ENCODE assay signal across 9 mouse cellular contexts in genomic region chr3:142620956-142621562, GRCm38 (mm10). TPM values are rescaled to one million over a fixed set of nuclear protein-coding genes. Genes with fewer than 3 reads are reported as not detected.
DNase-seq lines count a peak whose midpoint lies in the region; ATAC-seq and TF ChIP-seq lines count a peak whose summit lies in the region.
"Had no signal": no experiment of that assay in that cellular context is flagged by ENCODE, and none has a peak within 500 bp of the region (broad histone marks: within the 10 kb centered on the region; RNA-seq: fewer than 3 reads in every experiment).

No protein-coding gene starts in this region.

- no peaks in the 10 kb centered on the region for H3K9me3 ChIP-seq in limb, embryonic 13.5 days
- no peaks in the 10 kb centered on the region for H3K9me3 ChIP-seq in limb, embryonic 10.5 days (replicated peaks)
- H3K9me3 ChIP-seq in liver, embryonic 12.5 days (replicated peaks) = no peaks in the 10 kb centered on the region
- no peaks in the 10 kb centered on the region for H3K9me3 ChIP-seq in stomach, embryonic 14.5 days (ENCODE audit: control insufficient read depth, low read depth, low read length)
- H3K9me3 ChIP-seq: embryonic facial prominence, embryonic 13.5 days had no signal

- no peak for ATAC-seq in limb, embryonic 13.5 days (ENCODE audit: low FRiP score, low read depth)
- no peak for ATAC-seq in liver, embryonic 12.5 days
- no peak for ATAC-seq in stomach, embryonic 14.5 days (ENCODE audit: insufficient number of reproducible peaks, insufficient read depth, low FRiP score, low read depth)

- no peaks in the 10 kb centered on the region for H3K4me1 ChIP-seq in limb, embryonic 13.5 days
- no peaks in the 10 kb centered on the region for H3K4me1 ChIP-seq in limb, embryonic 10.5 days
- peaks cover 1% of the 10 kb centered on the region for H3K4me1 ChIP-seq in bone marrow, adult 2 months (ENCODE audit: control insufficient read depth, insufficient read depth, low read length)
- H3K4me1 ChIP-seq in liver, embryonic 12.5 days = peaks cover 6% of the 10 kb centered on the region; the same call in 1 of the 2 replicates
- no peaks in the 10 kb centered on the region for H3K4me1 ChIP-seq in stomach, embryonic 14.5 days (ENCODE audit: control insufficient read depth, insufficient read depth, low read length)
- H3K4me1 ChIP-seq: embryonic facial prominence, embryonic 13.5 days had no signal

- H3K36me3 ChIP-seq in limb, embryonic 13.5 days = no peaks in the 10 kb centered on the region
- no peaks in the 10 kb centered on the region for H3K36me3 ChIP-seq in limb, embryonic 10.5 days
- H3K36me3 ChIP-seq in liver, embryonic 12.5 days = no peaks in the 10 kb centered on the region
- H3K36me3 ChIP-seq in stomach, embryonic 14.5 days (ENCODE audit: control insufficient read depth, insufficient read depth, low read length) = no peaks in the 10 kb centered on the region
- H3K36me3 ChIP-seq: embryonic facial prominence, embryonic 13.5 days had no signal

- no peak overlapping the region for H3K4me3 ChIP-seq in limb, embryonic 13.5 days
- no peak overlapping the region for H3K4me3 ChIP-seq in limb, embryonic 10.5 days
- H3K4me3 ChIP-seq in bone marrow, adult 2 months (replicated peaks; ENCODE audit: control insufficient read depth, low read depth, low read length) = peak overlapping the region; percentile 66
- H3K4me3 ChIP-seq in liver, embryonic 12.5 days = peak overlapping the region; percentile 41
- H3K4me3 ChIP-seq in stomach, embryonic 14.5 days (ENCODE audit: low read depth, low read length) = no peak overlapping the region

- no peak overlapping the region for H3K27ac ChIP-seq in limb, embryonic 13.5 days
- H3K27ac ChIP-seq in limb, embryonic 10.5 days = no peak overlapping the region
- H3K27ac ChIP-seq in bone marrow, adult 2 months (ENCODE audit: control insufficient read depth, insufficient read depth, low read depth, low read length, poor library complexity) = peak overlapping the region; percentile 67; the same call in 1 of the 2 replicates
- 0 out of 2 replicates have a peak overlapping the region, but pooled peaks have one; percentile 40 for H3K27ac ChIP-seq in liver, embryonic 12.5 days
- no peak overlapping the region; the same call in 1 of the 2 replicates for H3K27ac ChIP-seq in stomach, embryonic 14.5 days (ENCODE audit: low read length)
- H3K27ac ChIP-seq: embryonic facial prominence, embryonic 13.5 days had no signal

- H3K27me3 ChIP-seq in limb, embryonic 13.5 days = no peaks in the 10 kb centered on the region
- H3K27me3 ChIP-seq in limb, embryonic 10.5 days (ENCODE audit: low read depth, poor library complexity, severe bottlenecking) = no peaks in the 10 kb centered on the region
- no peaks in the 10 kb centered on the region for H3K27me3 ChIP-seq in liver, embryonic 12.5 days (replicated peaks)
- H3K27me3 ChIP-seq in stomach, embryonic 14.5 days (ENCODE audit: control insufficient read depth, insufficient read depth, low read length) = no peaks in the 10 kb centered on the region
- H3K27me3 ChIP-seq: embryonic facial prominence, embryonic 13.5 days had no signal

- H3K9ac ChIP-seq in limb, embryonic 13.5 days = no peak overlapping the region
- H3K9ac ChIP-seq in liver, embryonic 12.5 days = no peak overlapping the region
- no peak overlapping the region for H3K9ac ChIP-seq in stomach, embryonic 14.5 days (replicated peaks; ENCODE audit: low read depth, low read length)
- H3K9ac ChIP-seq: embryonic facial prominence, embryonic 13.5 days had no signal

- TF ChIP-seq CTCF in bone marrow, adult 2 months (IDR thresholded peaks at IDR 0.05; ENCODE audit: control insufficient read depth, insufficient read depth, low read length) = no peak

- H3K4me2 ChIP-seq in limb, embryonic 13.5 days (replicated peaks) = peak overlapping the region; percentile 39; the same call in 1 of the 2 replicates
- peak overlapping the region; percentile 57 for H3K4me2 ChIP-seq in liver, embryonic 12.5 days
- peak overlapping the region; percentile 33 for H3K4me2 ChIP-seq in stomach, embryonic 14.5 days (replicated peaks; ENCODE audit: low read depth, low read length)

- DNase-seq in limb, embryonic 10.5 days (ENCODE audit: low spot score) = no peak
- DNase-seq in layer of hippocampus, adult 9-10 months (ENCODE audit: low spot score) = no peak
- no peak for DNase-seq in spleen, postnatal 4 days (ENCODE audit: low spot score in 2 of 2)
- DNase-seq in kidney, postnatal 36 days = no peak

- 51% methylated on average over 3 of the region's 3 CpGs for WGBS in limb, embryonic 13.5 days
- WGBS in limb, embryonic 10.5 days = 55% methylated on average over 3 of the region's 3 CpGs
- WGBS in bone marrow, adult 2 months = 9% methylated on average over 3 of the region's 3 CpGs
- 36% methylated on average over 3 of the region's 3 CpGs for WGBS in liver, embryonic 12.5 days (ENCODE audit: insufficient replicate concordance)
- 54% methylated on average over 3 of the region's 3 CpGs for WGBS in stomach, embryonic 14.5 days

- no peak for TF ChIP-seq POLR2A in bone marrow, adult 2 months (IDR thresholded peaks at IDR 0.05; ENCODE audit: borderline replicate concordance, control insufficient read depth, low read depth, low read length)

RNA-seq across cellular contexts. Expression of gene Gbp2, which starts 0.7 kb away (rescaled TPM):
- 0.36 and 0.43 TPM in 2 replicates for polyA plus RNA-seq in limb, embryonic 13.5 days (2015; fragmentation: Nextera tagmentation; extraction: Ambion mirVana)
- polyA plus RNA-seq in limb, embryonic 10.5 days (2016; fragmentation: Nextera tagmentation; extraction: Ambion mirVana) = 0.16 TPM in 1 of 2 replicates, not detected in the other
- 2.6 and 5.2 TPM in 2 replicates for polyA plus RNA-seq in bone marrow, adult 2 months (2011; ENCODE audit: insufficient read depth, insufficient read length, low replicate concordance, missing spikeins)
- 1.9 and 2.1 TPM in 2 replicates for polyA plus RNA-seq in liver, embryonic 12.5 days (2016; fragmentation: Nextera tagmentation; extraction: Ambion mirVana)
- polyA plus RNA-seq in stomach, embryonic 14.5 days (2014; fragmentation: Nextera tagmentation; extraction: Ambion mirVana) = 3.3 and 3.7 TPM in 2 replicates

RNA-seq across cellular contexts. Expression of gene Gbp2b, which starts 26.4 kb away (rescaled TPM):
- not detected in 2 replicates for polyA plus RNA-seq in limb, embryonic 13.5 days (2015; fragmentation: Nextera tagmentation; extraction: Ambion mirVana)
- not detected in 2 replicates for polyA plus RNA-seq in limb, embryonic 10.5 days (2016; fragmentation: Nextera tagmentation; extraction: Ambion mirVana)
- not detected in 2 replicates for polyA plus RNA-seq in bone marrow, adult 2 months (2011; ENCODE audit: insufficient read depth, insufficient read length, low replicate concordance, missing spikeins)
- not detected in 2 replicates for polyA plus RNA-seq in liver, embryonic 12.5 days (2016; fragmentation: Nextera tagmentation; extraction: Ambion mirVana)
- not detected in 2 replicates for polyA plus RNA-seq in stomach, embryonic 14.5 days (2014; fragmentation: Nextera tagmentation; extraction: Ambion mirVana)
- polyA plus RNA-seq: embryonic facial prominence, embryonic 13.5 days had no signal

Comparison
In these comparisons a context has a peak if more than half of its experiments do, and no peak if none do; other contexts are left out.
1. H3K27ac ChIP-seq: peak in bone marrow, adult 2 months (single experiment) and liver, embryonic 12.5 days (single experiment); none in limb, embryonic 13.5 days (single experiment), limb, embryonic 10.5 days (single experiment) and stomach, embryonic 14.5 days (single experiment).
2. H3K4me3 ChIP-seq: peak in bone marrow, adult 2 months (single experiment) and liver, embryonic 12.5 days (single experiment); none in limb, embryonic 13.5 days (single experiment), limb, embryonic 10.5 days (single experiment) and stomach, embryonic 14.5 days (single experiment).
3. Peak in every context shown above with its lines, with median percentiles within 50 percentile points of each other: H3K4me2 ChIP-seq.